Mouse (Mus musculus) limb, embryonic 11.5 days (tissue): ENCODE data around the gene Rundc3b. TPM values are rescaled to one million over a fixed set of nuclear protein-coding genes. Genes with fewer than 3 reads are reported as not detected.
A peak's percentile ranks its signal among the peaks of the same experiment; 100 is the strongest.

Source experiments
- ATAC-seq: fragments of 200-750 bp; cut with Nextera tagmentation; 2 replicates; pipeline ENCODE4 v1.8.0; 2017; ENCODE audit warnings: low read depth; ENCODE audit not compliant: insufficient number of reproducible peaks, low FRiP score, low TSS enrichment
- DNase-seq: peaks from one replicate; pipeline ENCODE4 v3.0.0-alpha.2; 2015; ENCODE audit warnings: low spot score
- H3K27ac ChIP-seq: fragments of 300-500 bp; sonication (generic); replicated peaks from 2 replicates; pipeline ENCODE4 v1.5.1; 2014; ENCODE audit warnings: low read depth, mild to moderate bottlenecking, low read length
- H3K27me3 ChIP-seq: fragments of 300-500 bp; sonication (generic); 2 replicates; pipeline ENCODE4 v1.6.1; 2014; ENCODE audit warnings: mild to moderate bottlenecking, low read length, mixed read lengths; ENCODE audit not compliant: control insufficient read depth, insufficient read depth
- H3K36me3 ChIP-seq: fragments of 300-500 bp; sonication (generic); 2 replicates; pipeline ENCODE4 v1.6.1; 2014; ENCODE audit warnings: mild to moderate bottlenecking, low read length, moderate library complexity, mixed read lengths; ENCODE audit not compliant: control insufficient read depth, insufficient read depth
- H3K4me1 ChIP-seq: fragments of 300-500 bp; sonication (generic); 2 replicates; pipeline ENCODE4 v1.6.1; 2014; ENCODE audit warnings: low read length, mixed read lengths; ENCODE audit not compliant: control insufficient read depth, insufficient read depth
- H3K4me2 ChIP-seq: fragments of 300-500 bp; sonication (generic); 2 replicates; pipeline ENCODE4 v1.6.1; 2014; ENCODE audit warnings: low read depth, mild to moderate bottlenecking, moderate library complexity; ENCODE audit not compliant: severe bottlenecking
- H3K4me3 ChIP-seq: fragments of 300-500 bp; sonication (generic); 2 replicates; pipeline ENCODE4 v1.5.1; 2014; ENCODE audit warnings: low read depth, low read length
- H3K9ac ChIP-seq: fragments of 300-500 bp; sonication (generic); 2 replicates; pipeline ENCODE4 v1.6.1; 2014; ENCODE audit warnings: mild to moderate bottlenecking, low read length
- H3K9me3 ChIP-seq: fragments of 300-500 bp; sonication (generic); 2 replicates; pipeline ENCODE4 v1.6.1; 2016; ENCODE audit warnings: low read length; ENCODE audit not compliant: control insufficient read depth
- WGBS: fragments of 180-500 bp; shearing (Covaris S2); extraction: QIAGEN DNeasy Blood & Tissue Kit; methylation state at CpG from one replicate; pipeline ENCODE4 v1.1.7; 2014; 5-methylcytosine and 5-hydroxymethylcytosine counted together
- polyA plus RNA-seq: library from polyadenylated mRNA; unstranded; fragments of >200 nt; fragmentation: Nextera tagmentation; extraction: Ambion mirVana; gene quantifications from 2 replicates; pipeline ENCODE4 v1.2.1, GENCODE M21; 2014

The Rundc3b gene
- polyA plus RNA-seq, 1 experiment from 2014 or later: 4.8 TPM

- no peak overlapping the region for H3K4me3 ChIP-seq
- no peaks in the 10 kb centered on the region for H3K9me3 ChIP-seq
- WGBS: 83% methylated on average over 4 of the region's 4 CpGs
- no peak overlapping the region for H3K9ac ChIP-seq
- ATAC-seq (no peak), DNase-seq (no peak)
- no peak overlapping the region for H3K4me2 ChIP-seq
- H3K36me3 ChIP-seq: no peaks in the 10 kb centered on the region
- no peaks in the 10 kb centered on the region for H3K27me3 ChIP-seq
- no peak overlapping the region for H3K27ac ChIP-seq
- H3K4me1 ChIP-seq: no peaks in the 10 kb centered on the region
Observed at GRCm38 (mm10) chr5:8648300-8648699, 25.5 kb upstream of the Rundc3b start.

- ATAC-seq (no peak), DNase-seq (no peak)
- no peak overlapping the region for H3K4me2 ChIP-seq
- H3K9ac ChIP-seq: no peak overlapping the region
- H3K27ac ChIP-seq: no peak overlapping the region
- no peaks in the 10 kb centered on the region for H3K4me1 ChIP-seq
- no peak overlapping the region for H3K4me3 ChIP-seq
- no peaks in the 10 kb centered on the region for H3K9me3 ChIP-seq
- H3K27me3 ChIP-seq: no peaks in the 10 kb centered on the region
- H3K36me3 ChIP-seq: no peaks in the 10 kb centered on the region
Observed at GRCm38 (mm10) chr5:8634489-8634975, 11.8 kb upstream of the Rundc3b start.

- Histone ChIP-seq H3K9me3 (no peaks in the 10 kb centered on the region), H3K4me2 (no peak overlapping the region), H3K36me3 (no peaks in the 10 kb centered on the region), H3K27ac (no peak overlapping the region), H3K9ac (no peak overlapping the region), H3K4me3 (no peak overlapping the region), H3K4me1 (no peaks in the 10 kb centered on the region), H3K27me3 (no peaks in the 10 kb centered on the region)
- DNase-seq (no peak), ATAC-seq (no peak)
- WGBS: 86% methylated on average over 3 of the region's 3 CpGs
Observed at GRCm38 (mm10) chr5:8632901-8633300, 10.1 kb upstream of the Rundc3b start.

- Histone ChIP-seq H3K9me3 (no peaks in the 10 kb centered on the region), H3K4me2 (peak overlapping the region; percentile 97), H3K27me3 (no peaks in the 10 kb centered on the region), H3K36me3 (no peaks in the 10 kb centered on the region), H3K4me1 (no peaks in the 10 kb centered on the region), H3K9ac (peak overlapping the region; percentile 72), H3K27ac (no peak overlapping the region), H3K4me3 (peak overlapping the region; percentile 76)
- ATAC-seq: peak; percentile 40; the same call in 1 of the 2 replicates
- under 1% methylated on average over 42 of the region's 49 CpGs for WGBS
- peak; percentile 66 for DNase-seq
Observed at GRCm38 (mm10) chr5:8622071-8622595, 619 bp downstream of the Rundc3b start.

- WGBS: 80% methylated on average over 3 of the region's 3 CpGs
- H3K27ac ChIP-seq: no peak overlapping the region
- no peaks in the 10 kb centered on the region for H3K27me3 ChIP-seq
- H3K9ac ChIP-seq: no peak overlapping the region
- H3K4me3 ChIP-seq: no peak overlapping the region
- H3K36me3 ChIP-seq: no peaks in the 10 kb centered on the region
- ATAC-seq: no peak
- no peaks in the 10 kb centered on the region for H3K4me1 ChIP-seq
- no peak overlapping the region for H3K4me2 ChIP-seq
- DNase-seq: no peak
- no peaks in the 10 kb centered on the region for H3K9me3 ChIP-seq
Observed at GRCm38 (mm10) chr5:8571118-8571517, 51.6 kb downstream of the Rundc3b start.

GRCm38 (mm10) chr5:8566867-8567266 lies 55.9 kb downstream of the Rundc3b start:
- no peaks in the 10 kb centered on the region for H3K9me3 ChIP-seq
- WGBS: 57% methylated on average over 3 of the region's 3 CpGs
- H3K9ac ChIP-seq: no peak overlapping the region
- DNase-seq (no peak), ATAC-seq (no peak)
- no peak overlapping the region for H3K27ac ChIP-seq
- H3K4me3 ChIP-seq: no peak overlapping the region
- H3K36me3 ChIP-seq: no peaks in the 10 kb centered on the region
- no peaks in the 10 kb centered on the region for H3K27me3 ChIP-seq
- no peak overlapping the region for H3K4me2 ChIP-seq
- no peaks in the 10 kb centered on the region for H3K4me1 ChIP-seq

- no peak for ATAC-seq
Observed at GRCm38 (mm10) chr5:8544512-8544911, 78.2 kb downstream of the Rundc3b start.

GRCm38 (mm10) chr5:8542631-8543207 lies 80.0 kb downstream of the Rundc3b start:
- H3K27ac ChIP-seq: no peak overlapping the region

More at GRCm38 (mm10) chr5:8544512-8544911, 78.2 kb downstream of the Rundc3b start:
- H3K4me2 ChIP-seq: no peak overlapping the region
- no peak for DNase-seq
- 22% methylated on average over 4 of the region's 5 CpGs for WGBS
- no peaks in the 10 kb centered on the region for H3K36me3 ChIP-seq
- H3K9ac ChIP-seq: no peak overlapping the region
- no peaks in the 10 kb centered on the region for H3K4me1 ChIP-seq
- H3K27me3 ChIP-seq: no peaks in the 10 kb centered on the region
- H3K4me3 ChIP-seq: no peak overlapping the region
- H3K27ac ChIP-seq: no peak overlapping the region
- no peaks in the 10 kb centered on the region for H3K9me3 ChIP-seq

More at GRCm38 (mm10) chr5:8542631-8543207, 80.0 kb downstream of the Rundc3b start:
- H3K4me3 ChIP-seq: no peak overlapping the region
- H3K9ac ChIP-seq: no peak overlapping the region
- ATAC-seq (no peak), DNase-seq (no peak)
- no peaks in the 10 kb centered on the region for H3K9me3 ChIP-seq
- WGBS: 59% methylated on average over 3 of the region's 3 CpGs
- no peak overlapping the region for H3K4me2 ChIP-seq
- H3K4me1 ChIP-seq: no peaks in the 10 kb centered on the region
- H3K27me3 ChIP-seq: no peaks in the 10 kb centered on the region
- no peaks in the 10 kb centered on the region for H3K36me3 ChIP-seq
